Mouse (Mus musculus): ENCODE measurements around the gene A26c2.

A26c2 gene

GRCm38 (mm10) chr7:62823573-62823972, at the start of gene A26c2:
Gene A26c2 (minus strand): TSS chr7:62823673.
- no peak for DNase-seq (ENCODE audit: low spot score in 2 of 2)

GRCm38 (mm10) chr7:62851471-62851870, 28.0 kb upstream of the A26c2 start:
- DNase-seq (ENCODE audit: low spot score in 2 of 2) = no peak

Data from frontal cortex, postnatal 14 days (tissue).